Mouse (Mus musculus) bone marrow macrophage, adult 2 months (primary cell): ENCODE results near the gene Mthfsd. TPM values are rescaled to one million over a fixed set of nuclear protein-coding genes. Genes with fewer than 3 reads are reported as not detected.

Experiments
- H3K27ac ChIP-seq: 2 replicates; pipeline ENCODE4 v1.5.1; 2012; ENCODE audit warnings: low read depth, low read length; ENCODE audit not compliant: insufficient read depth
- H3K4me1 ChIP-seq: 2 replicates; pipeline ENCODE4 v1.6.1; 2012; ENCODE audit warnings: low read length; ENCODE audit not compliant: control insufficient read depth, insufficient read depth
- H3K4me3 ChIP-seq: 2 replicates; pipeline ENCODE4 v1.5.1; 2012; ENCODE audit warnings: mild to moderate bottlenecking, low read length, moderate library complexity; ENCODE audit not compliant: insufficient read depth
- CTCF ChIP-seq: IDR thresholded peaks from 2 replicates; pipeline ENCODE4 v1.5.1; 2012; ENCODE audit warnings: low read depth, mild to moderate bottlenecking, low read length, moderate library complexity
- POLR2A ChIP-seq: IDR thresholded peaks from 2 replicates; pipeline ENCODE4 v1.6.1; 2012; ENCODE audit warnings: mild to moderate bottlenecking, low read depth, low read length, borderline replicate concordance
- polyA plus RNA-seq: library from polyadenylated mRNA; stranded (reverse); fragments of >200 nt; gene quantifications from 2 replicates; pipeline ENCODE4 v1.2.4, GENCODE M21; 2012; ENCODE audit not compliant: missing spikeins, insufficient read depth, insufficient read length

The Mthfsd gene
- polyA plus RNA-seq, 1 experiment = 21.0 TPM

DNA sequence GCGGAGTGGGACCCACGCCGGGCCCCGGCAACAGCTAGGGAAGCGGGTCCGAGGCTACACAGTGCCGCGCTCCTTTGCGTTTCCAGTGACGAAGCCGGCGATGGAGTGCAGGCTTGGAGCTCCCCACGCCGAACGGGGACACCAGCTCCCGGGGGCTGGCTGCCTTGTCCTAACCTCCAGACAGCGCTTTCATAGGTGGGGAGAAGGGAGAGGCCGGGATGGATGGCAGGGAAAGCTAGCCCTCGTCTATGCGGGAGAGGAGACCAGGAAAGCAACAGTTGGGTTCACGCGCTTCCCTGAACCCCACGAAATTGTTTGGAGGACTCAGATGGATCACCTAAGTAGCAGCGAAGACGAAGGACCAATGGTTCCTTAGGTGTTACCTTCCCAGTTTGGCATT lies 6.9 kb upstream of the Mthfsd start:
- Histone ChIP-seq H3K27ac (no peak overlapping the region), H3K4me1 (peaks cover 7% of the 10 kb centered on the region), H3K4me3 (no peak overlapping the region)
- TF ChIP-seq POLR2A = no peak
- TF ChIP-seq CTCF = no peak

DNA sequence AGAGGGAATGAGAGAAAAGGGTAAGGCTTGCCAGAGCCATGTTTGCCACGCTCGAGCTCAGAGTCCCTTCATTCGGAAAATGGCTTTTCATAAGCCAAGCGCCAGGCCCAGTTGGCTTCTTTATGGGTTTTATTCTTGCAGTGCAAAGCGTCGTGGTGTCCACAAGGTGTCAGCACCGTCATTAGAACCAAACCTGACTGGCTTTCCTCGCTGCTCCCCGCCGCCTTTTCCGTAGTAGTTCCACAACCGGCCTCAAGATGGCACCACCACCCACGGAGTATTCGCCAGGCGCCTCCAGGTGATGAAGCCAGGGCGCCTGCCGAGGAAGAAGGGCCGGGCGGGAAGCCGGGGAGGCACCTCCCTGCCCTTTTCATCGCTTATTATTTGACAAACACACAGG lies 5.1 kb upstream of the Mthfsd start:
- H3K4me1 ChIP-seq = peaks cover 16% of the 10 kb centered on the region

GRCm38 (mm10) chr8:121111145-121111907 lies 3.1 kb upstream of the Mthfsd start:
- no peak for TF ChIP-seq CTCF
- TF ChIP-seq POLR2A = no peak
- H3K4me3 ChIP-seq = no peak overlapping the region
- peaks cover 21% of the 10 kb centered on the region for H3K4me1 ChIP-seq
- H3K27ac ChIP-seq = no peak overlapping the region

More for the DNA sequence above, 5.1 kb upstream of the Mthfsd start:
- no peak overlapping the region for H3K27ac ChIP-seq
- H3K4me3 ChIP-seq = no peak overlapping the region
- peak; percentile 98 for TF ChIP-seq CTCF
- TF ChIP-seq POLR2A = no peak

- Histone ChIP-seq H3K27ac (peak overlapping the region; percentile 5; the same call in 1 of the 2 replicates), H3K4me1 (peaks cover 21% of the 10 kb centered on the region), H3K4me3 (peak overlapping the region; percentile 87)
- TF ChIP-seq CTCF (no peak), POLR2A (no peak)
Measured at GRCm38 (mm10) chr8:121108657-121109056, 465 bp upstream of the Mthfsd start.

DNA sequence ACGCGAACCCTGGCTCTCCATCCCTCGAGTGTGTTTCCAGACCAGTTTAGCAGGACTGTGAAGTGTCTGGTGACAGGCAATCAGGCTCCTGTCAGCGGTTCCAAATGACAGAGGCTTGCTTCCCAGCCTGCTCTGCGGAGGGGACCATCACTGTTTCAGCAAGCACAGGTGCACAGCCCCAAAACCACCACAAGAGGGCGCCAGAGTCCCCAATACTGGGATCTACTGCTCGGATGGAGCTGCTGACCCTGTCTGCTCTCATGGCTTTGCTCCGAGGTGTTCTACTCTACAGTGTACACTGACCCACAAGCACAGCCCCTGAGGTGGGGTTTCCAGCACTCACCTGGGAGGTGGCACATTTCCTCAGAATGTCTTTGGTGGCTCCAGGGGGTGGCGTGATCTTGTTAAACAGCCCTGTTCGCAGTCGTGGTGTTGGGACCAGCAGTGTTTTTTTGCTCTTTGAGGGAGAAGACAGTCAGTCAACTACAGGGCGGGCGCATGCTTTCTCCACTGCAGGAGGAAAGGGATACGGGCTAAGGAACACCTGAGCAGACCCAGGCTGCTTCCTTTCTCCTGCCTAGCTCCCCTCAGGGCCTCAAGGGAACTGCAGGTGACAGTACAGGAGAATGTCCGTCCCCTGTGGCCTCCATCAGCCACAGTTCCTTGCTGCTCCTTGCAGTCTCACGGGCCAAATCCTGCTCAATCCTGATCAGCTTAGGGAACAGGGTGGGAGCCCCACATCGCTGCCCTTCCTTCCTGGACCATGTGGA lies 4.0 kb downstream of the Mthfsd start:
- Histone ChIP-seq H3K4me3 (no peak overlapping the region), H3K4me1 (peaks cover 10% of the 10 kb centered on the region), H3K27ac (no peak overlapping the region)
- peak; percentile 93 for TF ChIP-seq CTCF
- no peak for TF ChIP-seq POLR2A

DNA sequence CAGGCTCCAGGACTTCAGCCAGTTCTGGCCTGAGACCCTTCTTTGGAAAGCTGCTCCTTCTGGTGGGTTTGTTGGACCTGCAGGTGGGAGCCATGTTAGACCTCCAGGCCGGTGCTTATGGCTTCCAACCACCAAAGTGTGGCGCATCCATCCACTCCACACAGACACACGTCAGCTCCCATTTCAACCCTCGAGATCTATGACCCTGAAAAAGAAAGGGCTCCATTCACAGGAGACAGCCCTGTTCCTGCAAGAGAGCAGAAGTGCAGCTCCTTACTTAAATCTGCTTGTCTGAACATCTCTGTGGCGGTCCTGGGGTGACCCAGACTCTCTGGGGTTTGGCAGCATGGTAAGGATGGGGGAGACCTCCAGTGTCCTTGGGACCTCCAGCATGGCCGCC lies 14.7 kb downstream of the Mthfsd start:
- H3K27ac ChIP-seq = no peak overlapping the region
- TF ChIP-seq POLR2A = no peak
- no peak for TF ChIP-seq CTCF
- no peaks in the 10 kb centered on the region for H3K4me1 ChIP-seq
- H3K4me3 ChIP-seq = no peak overlapping the region

- Histone ChIP-seq H3K4me1 (no peaks in the 10 kb centered on the region), H3K4me3 (no peak overlapping the region), H3K27ac (no peak overlapping the region)
- TF ChIP-seq CTCF = peak; percentile 82
- no peak for TF ChIP-seq POLR2A
Measured at GRCm38 (mm10) chr8:121092627-121093026, 15.6 kb downstream of the Mthfsd start.

DNA sequence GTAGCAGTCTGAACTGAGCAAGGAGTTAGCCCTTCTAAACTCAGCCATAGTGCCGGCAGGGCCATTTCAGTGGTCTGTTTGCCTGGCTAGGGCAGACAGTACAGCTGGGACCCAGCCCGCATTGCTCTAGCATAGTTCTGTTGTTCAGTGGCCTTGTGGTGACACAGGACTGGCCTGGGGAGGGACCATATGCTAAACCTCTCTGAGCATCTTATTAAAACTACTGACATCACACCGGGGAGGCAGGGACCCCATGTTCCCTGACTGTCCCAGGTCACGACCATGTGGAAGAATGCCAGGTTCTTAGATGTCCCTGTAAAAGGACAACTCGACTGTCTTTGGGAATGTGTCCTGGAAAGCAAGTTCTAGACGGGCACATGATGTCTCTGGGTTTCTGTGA lies 16.1 kb downstream of the Mthfsd start:
- H3K4me1 ChIP-seq = no peaks in the 10 kb centered on the region
- TF ChIP-seq CTCF = no peak
- no peak for TF ChIP-seq POLR2A
- H3K27ac ChIP-seq = no peak overlapping the region
- H3K4me3 ChIP-seq = no peak overlapping the region

DNA sequence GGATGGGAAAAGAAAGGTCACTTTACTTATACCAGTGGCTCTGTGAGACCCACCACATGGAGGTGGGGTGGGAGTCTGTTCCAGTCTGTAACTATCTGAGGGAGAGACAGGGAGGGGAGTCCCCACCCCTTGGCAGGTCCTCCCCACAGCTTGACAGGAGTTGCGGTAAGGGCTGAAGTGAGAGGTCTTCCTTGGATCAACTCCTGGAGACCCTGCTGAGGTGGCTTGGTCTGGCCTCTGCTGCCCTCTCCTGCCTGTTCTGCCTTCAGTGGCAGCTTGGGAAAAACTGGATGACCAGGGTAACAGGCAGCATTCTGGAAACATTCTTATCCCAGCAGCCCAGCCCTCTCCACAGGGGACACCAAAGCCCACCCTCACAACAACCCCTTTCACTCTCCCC lies 17.5 kb downstream of the Mthfsd start:
- TF ChIP-seq CTCF = no peak
- TF ChIP-seq POLR2A = no peak
- Histone ChIP-seq H3K4me3 (no peak overlapping the region), H3K27ac (no peak overlapping the region), H3K4me1 (no peaks in the 10 kb centered on the region)
